Mouse (Mus musculus) heart, embryonic 11.5 days (tissue): Measurements from ENCODE around the gene Tuba1c. TPM values are rescaled to one million over a fixed set of nuclear protein-coding genes. Genes with fewer than 3 reads are reported as not detected.
A peak's percentile ranks its signal among the peaks of the same experiment; 100 is the strongest.

Source experiments
- ATAC-seq: fragments of 200-750 bp; cut with Nextera tagmentation; replicated peaks from 2 replicates; pipeline ENCODE4 v1.8.0; 2017; ENCODE audit warnings: moderate library complexity; ENCODE audit not compliant: insufficient number of reproducible peaks, low FRiP score, low TSS enrichment
- H3K27ac ChIP-seq: fragments of 300-500 bp; sonication (generic); 2 replicates; pipeline ENCODE4 v1.5.1; 2014; ENCODE audit warnings: mild to moderate bottlenecking, low read depth, low read length
- H3K27me3 ChIP-seq: fragments of 300-500 bp; sonication (generic); 2 replicates; pipeline ENCODE4 v1.6.1; 2014; ENCODE audit warnings: mild to moderate bottlenecking, low read length, mixed read lengths; ENCODE audit not compliant: control insufficient read depth, insufficient read depth
- H3K36me3 ChIP-seq: fragments of 300-500 bp; sonication (generic); 2 replicates; pipeline ENCODE4 v1.6.1; 2014; ENCODE audit warnings: mild to moderate bottlenecking, low read length, moderate library complexity, mixed read lengths; ENCODE audit not compliant: control insufficient read depth, insufficient read depth
- H3K4me1 ChIP-seq: fragments of 300-500 bp; sonication (generic); 2 replicates; pipeline ENCODE4 v1.6.1; 2014; ENCODE audit warnings: low read length; ENCODE audit not compliant: control insufficient read depth, insufficient read depth
- H3K4me2 ChIP-seq: fragments of 300-500 bp; sonication (generic); 2 replicates; pipeline ENCODE4 v1.6.1; 2014; ENCODE audit warnings: mild to moderate bottlenecking, moderate library complexity
- H3K4me3 ChIP-seq: fragments of 300-500 bp; sonication (generic); 2 replicates; pipeline ENCODE4 v1.5.1; 2014; ENCODE audit warnings: low read depth, low read length
- H3K9ac ChIP-seq: fragments of 300-500 bp; sonication (generic); 2 replicates; pipeline ENCODE4 v1.6.1; 2014; ENCODE audit warnings: mild to moderate bottlenecking, low read depth, low read length, moderate library complexity
- H3K9me3 ChIP-seq: fragments of 300-500 bp; sonication (generic); replicated peaks from 2 replicates; pipeline ENCODE4 v1.6.1; 2016; ENCODE audit warnings: low read length; ENCODE audit not compliant: control insufficient read depth
- WGBS: fragments of 180-500 bp; shearing (Covaris S2); extraction: QIAGEN DNeasy Blood & Tissue Kit; methylation state at CpG from one replicate; pipeline ENCODE4 v1.1.7; 2014; ENCODE audit not compliant: insufficient replicate concordance; 5-methylcytosine and 5-hydroxymethylcytosine counted together
- polyA plus RNA-seq: library from polyadenylated mRNA; unstranded; fragments of >200 nt; fragmentation: Nextera tagmentation; extraction: Ambion mirVana; gene quantifications from 2 replicates; pipeline ENCODE4 v1.2.1, GENCODE M21; 2014

The Tuba1c gene
- polyA plus RNA-seq, 1 experiment from 2014 or later = 169 TPM

GRCm38 (mm10) chr15:99003600-99003999 lies 26.1 kb upstream of the Tuba1c start:
- no peaks in the 10 kb centered on the region for H3K9me3 ChIP-seq
- no peaks in the 10 kb centered on the region for H3K36me3 ChIP-seq
- no peaks in the 10 kb centered on the region for H3K27me3 ChIP-seq
- peaks cover 18% of the 10 kb centered on the region for H3K4me1 ChIP-seq
- H3K4me3 ChIP-seq = no peak overlapping the region
- ATAC-seq = no peak
- WGBS = 85% methylated on average over 5 of the region's 5 CpGs
- H3K9ac ChIP-seq = no peak overlapping the region
- no peak overlapping the region for H3K27ac ChIP-seq
- H3K4me2 ChIP-seq = no peak overlapping the region

GRCm38 (mm10) chr15:99008801-99009241 lies 20.9 kb upstream of the Tuba1c start:
- no peak overlapping the region for H3K9ac ChIP-seq
- H3K4me2 ChIP-seq = peak overlapping the region; percentile 16
- no peaks in the 10 kb centered on the region for H3K36me3 ChIP-seq
- H3K4me3 ChIP-seq = no peak overlapping the region
- H3K27me3 ChIP-seq = no peaks in the 10 kb centered on the region
- H3K4me1 ChIP-seq = no peaks in the 10 kb centered on the region
- no peaks in the 10 kb centered on the region for H3K9me3 ChIP-seq
- H3K27ac ChIP-seq = peak overlapping the region; percentile 37
- ATAC-seq = no peak
- 45% methylated on average over 6 of the region's 6 CpGs for WGBS

GRCm38 (mm10) chr15:99010896-99011295 lies 18.8 kb upstream of the Tuba1c start:
- H3K27me3 ChIP-seq = no peaks in the 10 kb centered on the region
- 65% methylated on average over 2 of the region's 2 CpGs for WGBS
- H3K4me2 ChIP-seq = no peak overlapping the region
- no peaks in the 10 kb centered on the region for H3K36me3 ChIP-seq
- no peak for ATAC-seq
- H3K4me1 ChIP-seq = no peaks in the 10 kb centered on the region
- H3K4me3 ChIP-seq = no peak overlapping the region
- H3K9ac ChIP-seq = no peak overlapping the region
- no peaks in the 10 kb centered on the region for H3K9me3 ChIP-seq
- no peak overlapping the region for H3K27ac ChIP-seq

GRCm38 (mm10) chr15:99011946-99012345 lies 17.7 kb upstream of the Tuba1c start:
- no peak overlapping the region for H3K27ac ChIP-seq
- no peak overlapping the region for H3K4me3 ChIP-seq
- ATAC-seq = no peak
- no peaks in the 10 kb centered on the region for H3K36me3 ChIP-seq
- no peak overlapping the region for H3K4me2 ChIP-seq
- H3K27me3 ChIP-seq = no peaks in the 10 kb centered on the region
- WGBS = 65% methylated on average over 3 of the region's 3 CpGs
- no peak overlapping the region for H3K9ac ChIP-seq
- H3K4me1 ChIP-seq = no peaks in the 10 kb centered on the region
- no peaks in the 10 kb centered on the region for H3K9me3 ChIP-seq

GRCm38 (mm10) chr15:99014496-99015030 lies 15.1 kb upstream of the Tuba1c start:
- Histone ChIP-seq H3K9ac (no peak overlapping the region), H3K4me3 (no peak overlapping the region), H3K27me3 (no peaks in the 10 kb centered on the region), H3K4me1 (no peaks in the 10 kb centered on the region; the same call in 1 of the 2 replicates), H3K27ac (no peak overlapping the region), H3K9me3 (no peaks in the 10 kb centered on the region), H3K4me2 (no peak overlapping the region), H3K36me3 (no peaks in the 10 kb centered on the region)
- 45% methylated on average over 9 of the region's 9 CpGs for WGBS
- ATAC-seq = no peak

GRCm38 (mm10) chr15:99017355-99017761 lies 12.3 kb upstream of the Tuba1c start:
- no peaks in the 10 kb centered on the region; the same call in 1 of the 2 replicates for H3K9me3 ChIP-seq
- no peak overlapping the region for H3K27ac ChIP-seq
- 73% methylated on average over 8 of the region's 8 CpGs for WGBS
- no peaks in the 10 kb centered on the region; the same call in 1 of the 2 replicates for H3K4me1 ChIP-seq
- no peaks in the 10 kb centered on the region for H3K36me3 ChIP-seq
- no peak for ATAC-seq
- no peak overlapping the region for H3K9ac ChIP-seq
- no peak overlapping the region for H3K4me3 ChIP-seq
- H3K4me2 ChIP-seq = no peak overlapping the region
- H3K27me3 ChIP-seq = no peaks in the 10 kb centered on the region

- Histone ChIP-seq H3K36me3 (no peaks in the 10 kb centered on the region), H3K9me3 (no peaks in the 10 kb centered on the region; the same call in 1 of the 2 replicates), H3K4me2 (no peak overlapping the region), H3K27ac (no peak overlapping the region), H3K4me3 (no peak overlapping the region), H3K4me1 (no peaks in the 10 kb centered on the region; the same call in 1 of the 2 replicates), H3K9ac (no peak overlapping the region), H3K27me3 (no peaks in the 10 kb centered on the region)
- WGBS = 79% methylated on average over 9 of the region's 9 CpGs
- no peak for ATAC-seq
Measured at GRCm38 (mm10) chr15:99017986-99018385, 11.7 kb upstream of the Tuba1c start.

- no peak overlapping the region for H3K9ac ChIP-seq
- 79% methylated on average over 4 of the region's 4 CpGs for WGBS
- no peaks in the 10 kb centered on the region; the same call in 1 of the 2 replicates for H3K9me3 ChIP-seq
- no peak overlapping the region for H3K27ac ChIP-seq
- no peaks in the 10 kb centered on the region for H3K36me3 ChIP-seq
- H3K4me2 ChIP-seq = peak overlapping the region; percentile 52
- H3K4me3 ChIP-seq = no peak overlapping the region; the same call in 1 of the 2 replicates
- H3K4me1 ChIP-seq = no peaks in the 10 kb centered on the region; the same call in 1 of the 2 replicates
- no peak for ATAC-seq
- H3K27me3 ChIP-seq = no peaks in the 10 kb centered on the region
Measured at GRCm38 (mm10) chr15:99018630-99019029, 11.1 kb upstream of the Tuba1c start.

GRCm38 (mm10) chr15:99019436-99019835 lies 10.3 kb upstream of the Tuba1c start:
- ATAC-seq = no peak
- Histone ChIP-seq H3K36me3 (no peaks in the 10 kb centered on the region), H3K9me3 (no peaks in the 10 kb centered on the region; the same call in 1 of the 2 replicates), H3K27me3 (no peaks in the 10 kb centered on the region), H3K27ac (no peak overlapping the region), H3K4me2 (peak overlapping the region; percentile 52), H3K9ac (0 out of 2 replicates have a peak overlapping the region, but pooled peaks have one; percentile 28), H3K4me3 (peak overlapping the region; percentile 14; the same call in 1 of the 2 replicates), H3K4me1 (no peaks in the 10 kb centered on the region; the same call in 1 of the 2 replicates)
- WGBS = 55% methylated on average over 8 of the region's 8 CpGs
